Mouse (Mus musculus): ENCODE results near the gene Cadm3. TPM values are rescaled to one million over a fixed set of nuclear protein-coding genes. Genes with fewer than 3 reads are reported as not detected.
A peak's percentile ranks its signal among the peaks of the same experiment; 100 is the strongest.

The Cadm3 gene
- total RNA-seq (2022) = 100 to 1,000 TPM; 350 to 406 (median 381) TPM

GRCm38 (mm10) chr1:173367356-173368046 is at the start of gene Cadm3:
Gene Cadm3 (minus strand): TSS chr1:173367695.
- peak; percentile 65 to 73 for DNase-seq (ENCODE audit: low spot score in 2 of 2)

- DNase-seq (ENCODE audit: low spot score in 2 of 2) = no peak
Observed at GRCm38 (mm10) chr1:173414631-173415030, 47.1 kb upstream of the Cadm3 start.

DNA sequence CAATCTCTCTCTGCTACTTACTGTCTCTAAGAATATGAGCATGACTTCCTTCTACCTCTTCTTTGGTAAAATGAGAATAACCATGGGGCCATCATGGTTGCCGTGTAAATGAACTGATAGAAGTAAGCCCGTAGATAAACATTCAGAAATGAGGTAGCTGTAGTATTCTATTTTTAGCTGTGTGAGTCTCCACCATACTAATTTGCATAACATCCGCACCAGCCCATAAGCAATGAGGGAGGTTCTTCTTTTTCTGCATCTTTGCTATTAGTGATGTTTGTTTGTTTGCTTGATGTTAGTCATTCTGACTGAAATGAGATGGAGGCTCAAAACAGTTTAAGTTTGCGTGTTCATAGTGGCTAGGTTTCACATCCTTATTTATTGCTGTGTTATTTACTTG is 44.4 kb upstream of the Cadm3 start:
- no peak for DNase-seq (ENCODE audit: low spot score in 2 of 2)

DNA sequence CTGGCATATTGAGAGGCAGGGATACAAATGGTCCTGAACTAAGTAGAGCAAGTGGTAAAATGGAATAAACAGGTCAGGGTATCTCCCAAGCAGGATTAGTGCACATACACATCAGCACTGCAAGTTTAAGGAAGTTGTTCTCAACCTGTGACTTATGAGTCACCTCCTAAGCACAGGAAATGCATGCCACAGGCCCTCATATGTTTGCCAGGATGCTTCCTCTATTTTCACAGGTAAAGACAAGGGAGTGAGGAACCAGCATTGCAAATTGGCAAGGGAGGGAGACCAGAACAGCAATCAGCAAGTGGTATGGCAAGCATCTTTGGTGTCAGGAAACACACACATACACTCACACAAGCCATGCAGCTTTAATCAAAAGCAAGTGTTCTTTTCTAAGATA is 41.6 kb upstream of the Cadm3 start:
- DNase-seq (ENCODE audit: low spot score in 2 of 2) = no peak

DNA sequence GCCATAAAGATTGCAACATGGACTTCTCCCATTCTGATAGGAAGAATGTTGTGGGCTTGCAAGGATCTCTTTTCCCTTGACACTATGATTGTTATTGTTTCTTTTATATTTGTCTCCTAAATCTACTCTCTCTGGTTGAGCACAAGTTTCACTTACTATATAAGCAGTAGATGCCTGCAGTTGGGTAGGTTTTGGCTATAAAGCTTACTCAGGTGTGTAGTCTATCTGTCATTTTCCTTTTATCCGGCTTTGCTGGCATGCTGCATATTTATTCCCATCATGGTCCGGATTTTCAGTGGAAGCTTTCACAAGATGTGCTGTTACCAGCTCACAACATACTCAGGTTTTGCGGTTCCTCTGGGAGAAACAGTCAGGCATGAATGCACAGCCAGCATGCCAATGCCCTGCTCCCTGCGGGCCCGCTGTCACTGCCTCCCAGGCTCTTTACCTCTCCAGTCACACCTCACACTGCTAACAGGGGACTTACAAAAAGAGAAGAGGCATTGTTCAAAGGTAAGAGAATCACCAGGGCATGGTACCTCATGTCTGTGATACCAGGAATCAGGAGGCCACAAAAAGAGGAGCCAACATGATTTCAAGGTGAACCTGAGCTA is 37.3 kb upstream of the Cadm3 start:
- no peak for DNase-seq (ENCODE audit: low spot score in 2 of 2)

DNA sequence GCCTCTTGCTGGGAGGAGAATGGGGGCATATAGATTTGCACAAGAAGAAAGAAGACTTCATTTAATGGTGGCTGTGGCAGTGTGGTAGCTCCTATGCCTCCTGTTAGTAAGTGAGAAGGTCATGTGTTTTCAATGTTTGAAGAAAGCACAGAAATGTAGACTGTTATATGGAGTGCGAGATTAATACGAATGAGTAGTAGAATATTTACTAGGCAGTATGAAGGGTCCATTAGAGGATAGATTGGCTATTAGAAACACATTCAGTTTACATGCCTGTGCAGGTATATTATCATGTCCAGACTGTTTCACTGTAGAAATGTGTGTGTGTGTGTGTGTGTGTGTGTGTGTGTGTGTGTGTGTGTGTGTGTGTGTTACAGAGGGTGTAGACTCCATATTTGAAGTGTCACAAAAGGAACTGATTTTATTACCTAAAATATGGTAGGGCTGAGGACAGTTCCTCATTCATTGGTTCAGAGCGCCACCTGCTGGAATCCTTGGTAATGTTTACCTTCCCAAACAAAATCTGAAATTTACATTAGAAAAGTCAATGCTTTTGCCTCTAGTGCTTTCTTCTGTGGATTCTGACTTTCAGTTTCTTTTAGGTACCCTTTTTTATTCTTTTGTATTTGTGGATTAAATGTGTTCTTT is 31.0 kb upstream of the Cadm3 start:
- DNase-seq (ENCODE audit: low spot score in 2 of 2) = peak; percentile 35 to 75

DNA sequence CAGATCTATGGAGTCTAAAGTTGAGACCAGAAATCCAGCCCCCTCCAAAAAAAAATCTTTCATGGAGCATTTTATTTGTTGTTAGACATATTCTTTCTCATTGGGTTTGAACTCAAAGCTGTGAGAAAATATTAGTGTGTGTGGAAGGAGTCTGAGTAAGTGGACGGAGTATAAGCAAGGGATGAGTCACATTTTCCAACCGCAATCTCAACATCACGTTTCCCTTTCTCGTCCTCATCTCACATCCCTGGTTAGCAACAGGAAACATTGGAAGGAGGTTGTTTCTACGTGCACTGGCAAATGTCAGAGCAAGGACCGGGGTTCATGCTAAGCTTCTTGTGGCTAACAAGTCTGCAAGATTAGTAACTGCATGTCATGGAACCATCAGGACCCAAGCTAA is 24.3 kb upstream of the Cadm3 start:
- DNase-seq (ENCODE audit: low spot score in 2 of 2) = no peak

DNA sequence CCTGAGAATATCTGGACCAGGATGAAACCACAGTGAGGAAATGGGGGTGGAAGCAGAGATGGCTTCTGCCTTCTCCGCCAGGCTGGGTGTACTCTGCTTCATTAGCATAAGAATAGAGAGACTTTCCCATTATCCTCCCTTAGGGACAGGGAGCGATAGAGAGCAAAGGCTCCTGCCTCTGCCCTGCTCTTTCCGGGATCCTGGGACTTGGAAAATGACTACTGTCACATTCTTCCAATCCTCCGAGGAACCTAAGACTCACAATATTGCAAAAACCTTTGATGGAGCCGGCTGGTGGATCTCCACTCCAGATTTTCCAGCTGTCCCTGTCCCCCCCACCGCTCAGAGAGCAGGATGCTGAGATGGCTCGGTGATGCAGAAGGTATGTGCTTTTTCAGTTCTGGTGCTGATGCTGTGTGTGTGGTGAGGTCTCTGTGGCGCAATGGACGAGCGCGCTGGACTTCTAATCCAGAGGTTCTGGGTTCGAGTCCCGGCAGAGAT is 22.5 kb upstream of the Cadm3 start:
- peak; percentile 92 to 96 for DNase-seq (ENCODE audit: low spot score in 2 of 2)

- DNase-seq (ENCODE audit: low spot score in 2 of 2) = no peak
Observed at GRCm38 (mm10) chr1:173389431-173389830, 21.9 kb upstream of the Cadm3 start.

GRCm38 (mm10) chr1:173381436-173381835 is 13.9 kb upstream of the Cadm3 start:
- DNase-seq (ENCODE audit: low spot score in 2 of 2) = no peak

- peak; percentile 49 to 77 for DNase-seq (ENCODE audit: low spot score in 2 of 2)
Observed at GRCm38 (mm10) chr1:173377380-173378112, 10.1 kb upstream of the Cadm3 start.

- DNase-seq (ENCODE audit: low spot score in 2 of 2) = no peak
Observed at GRCm38 (mm10) chr1:173374020-173374419, 6.5 kb upstream of the Cadm3 start.

DNA sequence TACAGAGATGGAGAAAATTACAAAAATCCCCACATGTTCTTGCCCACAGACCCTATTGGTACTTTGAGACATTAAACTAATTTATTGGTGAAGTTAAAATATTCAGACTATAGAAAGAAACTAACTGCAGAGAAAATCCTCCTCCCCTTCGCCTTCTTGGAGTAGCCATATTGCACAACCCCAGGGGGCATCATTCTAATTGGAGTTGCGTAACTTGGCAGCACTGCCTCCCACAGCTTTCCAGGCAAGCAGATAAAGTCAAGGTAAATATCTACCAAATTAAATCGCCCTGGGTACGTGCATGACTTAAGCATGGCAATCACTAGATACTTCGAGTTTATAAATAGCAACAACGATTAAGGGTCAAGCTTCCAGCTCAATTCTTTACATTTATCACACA is 4.1 kb upstream of the Cadm3 start:
- DNase-seq (ENCODE audit: low spot score in 2 of 2) = no peak

DNA sequence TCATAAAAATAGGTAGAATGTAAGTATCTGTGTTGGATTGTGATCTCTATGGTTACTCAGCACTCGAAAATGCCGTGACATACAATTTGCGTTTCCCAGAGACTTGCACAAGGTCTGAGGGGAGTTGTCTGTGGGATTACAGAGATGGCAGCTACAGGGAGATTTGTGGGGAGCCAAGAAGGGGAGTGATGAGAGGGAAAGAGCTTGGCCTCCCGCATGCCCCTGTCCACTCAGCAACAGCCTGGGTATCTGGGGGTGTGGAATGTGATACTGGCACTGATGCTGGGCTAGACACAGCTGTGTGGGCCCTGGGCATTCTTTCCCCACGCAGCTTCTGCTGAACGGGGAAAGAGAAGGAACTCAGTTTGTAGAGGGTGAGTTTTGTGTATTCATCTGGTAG is 3.0 kb upstream of the Cadm3 start:
- no peak for DNase-seq (ENCODE audit: low spot score in 2 of 2)

DNA sequence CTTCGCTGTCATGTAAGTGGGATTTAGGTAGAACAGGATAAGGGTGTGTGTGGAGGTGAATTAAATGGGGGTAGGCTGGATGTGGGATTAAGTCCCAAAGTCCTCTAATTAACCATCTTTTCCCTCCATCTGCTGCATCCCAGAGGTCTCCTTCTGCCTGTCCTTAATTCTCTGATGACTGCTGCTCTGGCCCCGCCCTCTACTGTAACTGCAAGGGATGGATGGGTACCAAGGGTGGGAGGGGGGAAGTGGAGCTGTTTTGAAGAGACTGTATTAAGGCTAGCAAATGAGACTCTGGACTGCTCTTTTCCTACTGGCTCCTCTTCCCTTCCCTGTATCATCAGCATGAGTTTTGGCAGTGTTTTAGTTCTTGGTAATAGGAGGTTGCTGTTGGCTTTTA is 2.1 kb upstream of the Cadm3 start:
- DNase-seq (ENCODE audit: low spot score in 2 of 2) = no peak

DNA sequence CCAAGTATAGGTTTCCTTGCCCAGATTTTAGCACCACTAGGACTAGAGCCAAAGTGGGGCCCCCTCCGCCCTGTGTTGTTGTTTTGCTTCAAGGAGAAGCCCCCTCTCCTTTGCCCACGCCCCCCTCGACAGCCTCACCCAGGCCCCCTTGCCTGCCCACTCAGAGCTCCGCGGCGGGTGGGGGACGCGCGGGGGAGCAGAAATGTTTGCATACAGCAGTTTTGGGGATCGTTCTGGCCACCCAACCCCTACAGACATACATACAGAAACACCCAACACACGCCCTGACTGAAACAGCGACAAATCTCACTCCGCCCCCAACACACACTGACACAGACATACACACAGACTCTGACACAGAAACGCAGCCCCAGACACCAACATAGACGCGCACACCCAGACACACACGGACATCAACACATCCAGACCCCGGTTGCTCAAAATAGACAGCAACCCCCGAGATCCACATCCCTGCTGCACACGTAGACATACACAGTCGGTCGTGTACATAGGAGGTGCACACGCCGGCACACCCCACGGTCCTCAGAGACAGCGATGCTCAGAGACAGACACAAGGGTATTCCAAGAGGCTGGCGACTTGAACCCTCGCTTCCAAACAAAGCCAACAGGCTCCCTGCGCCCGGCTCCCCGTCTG is 667 bp downstream of the Cadm3 start:
- DNase-seq (ENCODE audit: low spot score in 2 of 2) = peak in 1 of 2 experiments; percentile 54

DNA sequence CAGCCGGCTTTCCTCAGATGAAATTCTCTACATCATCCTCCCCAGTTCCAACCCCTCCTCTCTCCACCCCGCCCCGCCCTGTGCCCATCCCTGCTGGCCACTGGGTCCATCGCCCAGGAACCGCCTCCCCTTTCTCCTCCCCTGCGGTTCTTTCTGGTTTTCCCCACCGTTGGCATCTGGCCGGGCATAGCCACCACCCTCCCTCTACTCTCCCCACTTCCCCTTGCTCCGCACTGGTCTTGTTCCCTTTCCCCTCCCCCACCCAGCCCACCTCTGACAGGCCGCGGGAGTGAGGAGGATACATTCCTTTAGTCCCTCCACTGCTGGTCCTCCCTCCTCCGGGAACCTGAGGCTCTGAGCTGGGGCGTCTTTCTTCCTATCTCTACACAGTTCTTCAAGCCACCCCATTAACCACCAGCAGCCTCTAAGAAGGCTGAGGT is 1.5 kb downstream of the Cadm3 start:
- DNase-seq (ENCODE audit: low spot score in 2 of 2) = no peak

- DNase-seq (ENCODE audit: low spot score in 2 of 2) = no peak
Observed at GRCm38 (mm10) chr1:173364125-173364800, 3.2 kb downstream of the Cadm3 start.

GRCm38 (mm10) chr1:173363436-173363835 is 4.1 kb downstream of the Cadm3 start:
- DNase-seq (ENCODE audit: low spot score in 2 of 2) = no peak

- no peak for DNase-seq (ENCODE audit: low spot score in 2 of 2)
Observed at GRCm38 (mm10) chr1:173361651-173362050, 5.8 kb downstream of the Cadm3 start.

Data from layer of hippocampus, adult 8-10 months (tissue).